Mouse (Mus musculus): ENCODE data around the gene Bgn.

GRCm38 (mm10) chrX:73475658-73476256 lies 7.6 kb upstream of the Bgn start:
- TF ChIP-seq KAT2A (IDR thresholded peaks at IDR 0.05; ENCODE audit: insufficient replicate concordance, low read length) (no peak), E2F4 (IDR thresholded peaks at IDR 0.05; ENCODE audit: insufficient replicate concordance, low read depth, low read length) (no peak), MEF2A (IDR thresholded peaks at IDR 0.05; ENCODE audit: borderline replicate concordance, low read depth, low read length) (no peak), POLR2A (IDR thresholded peaks at IDR 0.05; ENCODE audit: low read depth, low read length) (no peak), USF2 (conservative IDR thresholded peaks at IDR 0.05; ENCODE audit: low read depth, low read length) (no peak), EP300 (IDR thresholded peaks at IDR 0.05; ENCODE audit: low read length) (no peak), CTCF (conservative IDR thresholded peaks at IDR 0.05 in 1 of 2, IDR thresholded peaks at IDR 0.05 in 1 of 2; ENCODE audit: low read depth in 2 of 2, low read length in 2 of 2) (no peak), MAFK (IDR thresholded peaks at IDR 0.05; ENCODE audit: insufficient replicate concordance, low read length) (no peak), SMC3 (IDR thresholded peaks at IDR 0.05; ENCODE audit: low read depth, low read length) (no peak), TCF12 (IDR thresholded peaks at IDR 0.05; ENCODE audit: low read depth, low read length) (no peak), HCFC1 (IDR thresholded peaks at IDR 0.05; ENCODE audit: low read depth, low read length) (no peak), NELFE (IDR thresholded peaks at IDR 0.05; ENCODE audit: low read depth, low read length) (no peak)
